24 mouse cellular contexts compared by ENCODE assay signal in genomic region chr15:88858707-88859106, GRCm38 (mm10). TPM values are rescaled to one million over a fixed set of nuclear protein-coding genes. Genes with fewer than 3 reads are reported as not detected.
DNase-seq lines count a peak whose midpoint lies in the region; ATAC-seq and TF ChIP-seq lines count a peak whose summit lies in the region.
"Had no signal": no experiment of that assay in that cellular context is flagged by ENCODE, and none has a peak within 500 bp of the region (broad histone marks: within the 10 kb centered on the region; RNA-seq: fewer than 3 reads in every experiment).

No protein-coding gene starts in this region.

- peak; percentile 17 for DNase-seq in gastrocnemius, adult 2 months
- no peak for DNase-seq in gastrocnemius, postnatal 36 days
- no peak for DNase-seq in hindbrain, postnatal 0 days (ENCODE audit: low spot score)
- no peak for DNase-seq in hindbrain, embryonic 14.5 days (ENCODE audit: low spot score)
- no peak for DNase-seq in liver, postnatal 0 days
- DNase-seq in liver, embryonic 11.5 days (ENCODE audit: low spot score) = no peak
- no peak for DNase-seq in right cerebral cortex, postnatal 25 days
- DNase-seq: heart, postnatal 4 days; lung, embryonic 14.5 days; retina, postnatal 1 day; right cerebral cortex, postnatal 14 days; thymus, postnatal 4 days had no signal

- TF ChIP-seq EP300 in liver, postnatal 0 days (IDR thresholded peaks at IDR 0.05; ENCODE audit: low read depth) = no peak

- H3K27me3 ChIP-seq in hindbrain, postnatal 0 days (ENCODE audit: insufficient read depth, low read length) = no peaks in the 10 kb centered on the region
- no peaks in the 10 kb centered on the region for H3K27me3 ChIP-seq in hindbrain, embryonic 14.5 days (ENCODE audit: control insufficient read depth, insufficient read depth, low read length)
- no peaks in the 10 kb centered on the region for H3K27me3 ChIP-seq in liver, postnatal 0 days (ENCODE audit: insufficient read depth, low read length)
- H3K27me3 ChIP-seq in liver, embryonic 11.5 days (replicated peaks; ENCODE audit: control insufficient read depth, insufficient read depth, low read length) = no peaks in the 10 kb centered on the region
- H3K27me3 ChIP-seq: heart, embryonic 15.5 days; intestine, embryonic 15.5 days; limb, embryonic 12.5 days; midbrain, embryonic 13.5 days; neural tube, embryonic 13.5 days; Patski had no signal

- intact Hi-C loops in gastrocnemius, adult 2 months (cut with DNase I) = no loop called here
- intact Hi-C loops in gastrocnemius, postnatal 36 days (cut with DNase I) = no loop called here

- no peak for TF ChIP-seq CTCF in gastrocnemius, adult 2 months (IDR thresholded peaks at IDR 0.05)
- TF ChIP-seq CTCF in hindbrain, postnatal 0 days (IDR thresholded peaks at IDR 0.05; ENCODE audit: low read depth) = no peak
- no peak for TF ChIP-seq CTCF in liver, postnatal 0 days (IDR thresholded peaks at IDR 0.05; ENCODE audit: low read depth)

- no peaks in the 10 kb centered on the region for H3K9me3 ChIP-seq in hindbrain, postnatal 0 days (ENCODE audit: low read length)
- no peaks in the 10 kb centered on the region for H3K9me3 ChIP-seq in hindbrain, embryonic 14.5 days (ENCODE audit: control insufficient read depth, low read length)
- no peaks in the 10 kb centered on the region for H3K9me3 ChIP-seq in liver, postnatal 0 days (ENCODE audit: low read length)
- H3K9me3 ChIP-seq in liver, embryonic 11.5 days (ENCODE audit: control insufficient read depth, low read length) = no peaks in the 10 kb centered on the region
- H3K9me3 ChIP-seq: forebrain, embryonic 12.5 days; heart, embryonic 15.5 days; intestine, embryonic 15.5 days; limb, embryonic 12.5 days; midbrain, embryonic 13.5 days; neural tube, embryonic 13.5 days had no signal

- H3K4me3 ChIP-seq in gastrocnemius, adult 2 months = no peak overlapping the region
- H3K4me3 ChIP-seq in hindbrain, postnatal 0 days (ENCODE audit: low read length) = no peak overlapping the region
- no peak overlapping the region for H3K4me3 ChIP-seq in hindbrain, embryonic 14.5 days (replicated peaks; ENCODE audit: low read length)
- H3K4me3 ChIP-seq in liver, postnatal 0 days (ENCODE audit: low read depth, low read length) = no peak overlapping the region
- no peak overlapping the region for H3K4me3 ChIP-seq in liver, embryonic 11.5 days (ENCODE audit: low read depth, low read length)
- H3K4me3 ChIP-seq in brown adipose tissue, adult 24 weeks (ENCODE audit: insufficient read depth, low read depth, low read length) = no peak overlapping the region
- H3K4me3 ChIP-seq: erythroblast, embryonic 14.5 days; forebrain, embryonic 12.5 days; heart, embryonic 15.5 days; intestine, embryonic 15.5 days; limb, embryonic 12.5 days; midbrain, embryonic 13.5 days; neural tube, embryonic 13.5 days had no signal

- H3K4me1 ChIP-seq in hindbrain, postnatal 0 days (ENCODE audit: insufficient read depth, low read length) = peaks cover 10% of the 10 kb centered on the region
- H3K4me1 ChIP-seq in hindbrain, embryonic 14.5 days (replicated peaks; ENCODE audit: control insufficient read depth, insufficient read depth, low read length) = peaks cover 4% of the 10 kb centered on the region
- H3K4me1 ChIP-seq in liver, postnatal 0 days (ENCODE audit: insufficient read depth) = peaks cover 48% of the 10 kb centered on the region
- peaks cover 11% of the 10 kb centered on the region; the same call in 1 of the 2 replicates for H3K4me1 ChIP-seq in liver, embryonic 11.5 days (replicated peaks; ENCODE audit: control insufficient read depth, insufficient read depth, low read length)
- peaks cover 49% of the 10 kb centered on the region for H3K4me1 ChIP-seq in brown adipose tissue, adult 24 weeks (ENCODE audit: control insufficient read depth, insufficient read depth, insufficient read length, low read length)

- no peak overlapping the region for H3K4me2 ChIP-seq in hindbrain, postnatal 0 days (ENCODE audit: low read depth, low read length)
- H3K4me2 ChIP-seq in hindbrain, embryonic 14.5 days (replicated peaks) = no peak overlapping the region
- no peak overlapping the region for H3K4me2 ChIP-seq in liver, postnatal 0 days (ENCODE audit: low read depth, low read length)
- H3K4me2 ChIP-seq in liver, embryonic 11.5 days = no peak overlapping the region
- H3K4me2 ChIP-seq: forebrain, embryonic 12.5 days; heart, embryonic 15.5 days; intestine, embryonic 15.5 days; limb, embryonic 12.5 days; lung, embryonic 14.5 days; midbrain, embryonic 13.5 days; neural tube, embryonic 13.5 days had no signal

- peak overlapping the region; percentile 84 for H3K27ac ChIP-seq in gastrocnemius, adult 2 months
- H3K27ac ChIP-seq in hindbrain, postnatal 0 days = peak overlapping the region; percentile 32; the same call in 1 of the 2 replicates
- no peak overlapping the region for H3K27ac ChIP-seq in hindbrain, embryonic 14.5 days
- peak overlapping the region; percentile 60; the same call in 1 of the 2 replicates for H3K27ac ChIP-seq in liver, postnatal 0 days (ENCODE audit: low read depth)
- H3K27ac ChIP-seq in liver, embryonic 11.5 days (ENCODE audit: low read depth, low read length) = no peak overlapping the region
- H3K27ac ChIP-seq in brown adipose tissue, adult 24 weeks (replicated peaks; ENCODE audit: low read depth, low read length) = peak overlapping the region; percentile 80; the same call in 1 of the 2 replicates
- H3K27ac ChIP-seq: forebrain, embryonic 12.5 days; intestine, embryonic 15.5 days; kidney, postnatal 0 days; limb, embryonic 12.5 days; liver, embryonic 14.5 days; midbrain, embryonic 13.5 days; neural tube, embryonic 13.5 days had no signal

- no peak for ATAC-seq in hindbrain, postnatal 0 days
- no peak for ATAC-seq in hindbrain, embryonic 14.5 days (ENCODE audit: low FRiP score)
- ATAC-seq in liver, postnatal 0 days = no peak
- ATAC-seq in liver, embryonic 11.5 days (replicated peaks; ENCODE audit: low FRiP score) = no peak
- ATAC-seq: hindbrain, embryonic 16.5 days; intestine, embryonic 15.5 days; midbrain, embryonic 13.5 days; Patski had no signal

- no peak overlapping the region for H3K9ac ChIP-seq in hindbrain, postnatal 0 days (replicated peaks; ENCODE audit: low read length)
- H3K9ac ChIP-seq in hindbrain, embryonic 14.5 days = no peak overlapping the region
- no peak overlapping the region for H3K9ac ChIP-seq in liver, postnatal 0 days (replicated peaks)
- no peak overlapping the region for H3K9ac ChIP-seq in liver, embryonic 11.5 days (ENCODE audit: low read depth, low read length)
- H3K9ac ChIP-seq: forebrain, embryonic 12.5 days; heart, embryonic 15.5 days; intestine, embryonic 15.5 days; limb, embryonic 12.5 days; liver, embryonic 14.5 days; lung, embryonic 14.5 days; midbrain, embryonic 13.5 days; neural tube, embryonic 13.5 days had no signal

- 72% methylated on average over 2 of the region's 2 CpGs for WGBS in hindbrain, postnatal 0 days
- WGBS in hindbrain, embryonic 14.5 days = 86% methylated on average over 2 of the region's 2 CpGs
- WGBS in liver, postnatal 0 days (ENCODE audit: insufficient replicate concordance) = 69% methylated on average over 2 of the region's 2 CpGs
- 81% methylated on average over 2 of the region's 2 CpGs for WGBS in liver, embryonic 11.5 days

- H3K36me3 ChIP-seq in hindbrain, postnatal 0 days (ENCODE audit: insufficient read depth, low read length) = no peaks in the 10 kb centered on the region
- no peaks in the 10 kb centered on the region for H3K36me3 ChIP-seq in hindbrain, embryonic 14.5 days (replicated peaks; ENCODE audit: control insufficient read depth, insufficient read depth)
- H3K36me3 ChIP-seq in liver, postnatal 0 days (replicated peaks; ENCODE audit: insufficient read depth, low read length) = no peaks in the 10 kb centered on the region
- no peaks in the 10 kb centered on the region for H3K36me3 ChIP-seq in liver, embryonic 11.5 days (ENCODE audit: control insufficient read depth, insufficient read depth, low read length)
- H3K36me3 ChIP-seq: forebrain, embryonic 12.5 days; heart, embryonic 15.5 days; intestine, embryonic 15.5 days; limb, embryonic 12.5 days; midbrain, embryonic 13.5 days; neural tube, embryonic 13.5 days had no signal

RNA-seq across cellular contexts. Expression of gene Pim3, which starts 3.3 kb away (rescaled TPM):
- total RNA-seq in gastrocnemius, adult 2 months (2021) = 10 to 100 TPM; 34.4 to 46.6 TPM
- 10 to 100 TPM; 22.1 to 32.2 TPM for total RNA-seq in gastrocnemius, postnatal 36 days (2021)
- 98.0 and 104 TPM in 2 replicates for total RNA-seq in hindbrain, postnatal 0 days (2014; rRNA removed)
- polyA plus RNA-seq in hindbrain, postnatal 0 days (2015; fragmentation: Nextera tagmentation; extraction: Ambion mirVana) = 69.8 TPM in 2 replicates
- 52.1 and 61.0 TPM in 2 replicates for polyA plus RNA-seq in hindbrain, embryonic 14.5 days (2014; fragmentation: Nextera tagmentation; extraction: Ambion mirVana)
- polyA plus RNA-seq in liver, postnatal 0 days (2015; fragmentation: Nextera tagmentation; extraction: Ambion mirVana) = 18.4 and 34.2 TPM in 2 replicates
- 34.0 and 35.9 TPM in 2 replicates for polyA plus RNA-seq in liver, embryonic 11.5 days (2014; fragmentation: Nextera tagmentation; extraction: Ambion mirVana)
- 29.2 and 73.9 TPM in 2 replicates for polyA plus RNA-seq in brown adipose tissue, adult 24 weeks (2012; ENCODE audit: insufficient read depth, insufficient read length, missing spikeins)

RNA-seq across cellular contexts. Expression of gene Creld2, which starts 39.3 kb away (rescaled TPM):
- 10 to 100 TPM in 1 of 2 experiments, 1 to 10 TPM in 1; 8.1 to 11.6 TPM for total RNA-seq in gastrocnemius, adult 2 months (2021)
- total RNA-seq in gastrocnemius, postnatal 36 days (2021) = 1 to 10 TPM; 6.6 to 8.9 TPM
- total RNA-seq in hindbrain, postnatal 0 days (2014; rRNA removed) = 15.9 and 18.9 TPM in 2 replicates
- 38.9 and 40.1 TPM in 2 replicates for polyA plus RNA-seq in hindbrain, postnatal 0 days (2015; fragmentation: Nextera tagmentation; extraction: Ambion mirVana)
- 59.5 and 64.0 TPM in 2 replicates for polyA plus RNA-seq in hindbrain, embryonic 14.5 days (2014; fragmentation: Nextera tagmentation; extraction: Ambion mirVana)
- 32.9 and 33.1 TPM in 2 replicates for polyA plus RNA-seq in liver, postnatal 0 days (2015; fragmentation: Nextera tagmentation; extraction: Ambion mirVana)
- 107 and 109 TPM in 2 replicates for polyA plus RNA-seq in liver, embryonic 11.5 days (2014; fragmentation: Nextera tagmentation; extraction: Ambion mirVana)
- 7.8 and 12.6 TPM in 2 replicates for polyA plus RNA-seq in brown adipose tissue, adult 24 weeks (2012; ENCODE audit: insufficient read depth, insufficient read length, missing spikeins)

RNA-seq across cellular contexts. Expression of gene Alg12, which starts 39.6 kb away (rescaled TPM):
- 1 to 10 TPM; 3.9 to 6.6 TPM for total RNA-seq in gastrocnemius, adult 2 months (2021)
- 1 to 10 TPM; 3.6 to 3.7 TPM for total RNA-seq in gastrocnemius, postnatal 36 days (2021)
- 12.7 and 17.4 TPM in 2 replicates for total RNA-seq in hindbrain, postnatal 0 days (2014; rRNA removed)
- polyA plus RNA-seq in hindbrain, postnatal 0 days (2015; fragmentation: Nextera tagmentation; extraction: Ambion mirVana) = 6.3 and 7.2 TPM in 2 replicates
- 9.0 and 10.0 TPM in 2 replicates for polyA plus RNA-seq in hindbrain, embryonic 14.5 days (2014; fragmentation: Nextera tagmentation; extraction: Ambion mirVana)
- 3.6 and 3.7 TPM in 2 replicates for polyA plus RNA-seq in liver, postnatal 0 days (2015; fragmentation: Nextera tagmentation; extraction: Ambion mirVana)
- 13.9 and 14.2 TPM in 2 replicates for polyA plus RNA-seq in liver, embryonic 11.5 days (2014; fragmentation: Nextera tagmentation; extraction: Ambion mirVana)
- polyA plus RNA-seq in brown adipose tissue, adult 24 weeks (2012; ENCODE audit: insufficient read depth, insufficient read length, missing spikeins) = 6.0 and 7.2 TPM in 2 replicates

Comparison
In these comparisons a context has a peak if more than half of its experiments do, and no peak if none do; other contexts are left out.
1. H3K27ac ChIP-seq: peak in gastrocnemius, adult 2 months (single experiment), hindbrain, postnatal 0 days (single experiment), liver, postnatal 0 days (single experiment) and brown adipose tissue, adult 24 weeks (single experiment); none in hindbrain, embryonic 14.5 days (single experiment) and liver, embryonic 11.5 days (single experiment).